Mouse (Mus musculus): ENCODE results near the gene Nlgn2.

DNA sequence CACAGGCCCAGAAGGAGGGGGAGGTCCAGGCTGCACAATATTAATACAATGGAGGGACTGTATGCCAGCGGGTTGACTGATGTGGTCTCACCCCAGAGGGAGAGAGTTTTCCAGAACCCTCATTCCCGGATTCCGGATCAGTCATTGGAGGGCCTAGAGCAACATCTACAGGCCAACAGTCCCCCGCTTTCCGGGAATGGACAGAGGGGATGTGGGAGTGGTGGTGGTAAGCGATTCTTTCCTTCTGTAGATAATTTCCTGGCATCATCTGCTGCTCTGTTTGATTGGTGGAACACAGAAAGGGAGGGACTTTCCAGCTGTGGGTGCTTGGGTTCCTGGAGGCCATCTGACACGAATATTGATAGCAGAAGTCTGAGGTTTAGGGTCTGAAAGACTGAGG, 38.6 kb upstream of the Nlgn2 start:
- TF ChIP-seq CTCF (IDR thresholded peaks at IDR 0.05; ENCODE audit: control insufficient read depth, insufficient read depth, insufficient replicate concordance, low read depth, low read length) (no peak), POLR2A (IDR thresholded peaks at IDR 0.05; ENCODE audit: control insufficient read depth, low read depth, low read length) (no peak)
